Mouse (Mus musculus): ENCODE measurements at regions not wholly inside any gene's neighbourhood (a gene's known extent, or its start where the extent isn't known, plus 50 kb on each side); places are given as distances from the start of the nearest gene placed in this dataset.

DNA sequence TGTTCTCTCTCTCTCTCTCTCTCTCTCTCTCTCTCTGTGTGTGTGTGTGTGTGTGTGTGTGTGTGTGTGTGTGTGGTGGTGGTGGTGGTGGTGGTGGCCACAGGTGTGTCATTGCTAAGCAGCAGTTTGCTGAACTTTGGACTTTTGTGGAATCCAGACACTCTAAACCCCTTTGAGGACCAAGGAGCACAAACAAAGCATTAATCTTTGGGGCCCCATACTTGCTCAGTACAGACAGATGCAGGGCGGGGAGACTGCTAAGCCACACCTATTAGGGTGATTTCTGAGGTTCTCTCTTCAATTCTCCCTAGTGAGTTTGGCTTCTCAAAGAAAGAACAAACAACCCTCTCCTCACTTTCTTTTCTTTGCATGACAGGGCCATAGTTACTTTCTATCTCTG, 158.1 kb upstream of the Ctnnb1 start:
- no peak for TF ChIP-seq POLR2A (IDR thresholded peaks at IDR 0.05; ENCODE audit: control insufficient read depth in 1 of 2, insufficient read depth in 1 of 2, low read depth in 1 of 2, low read length in 2 of 2, poor library complexity in 1 of 2)
- TF ChIP-seq ZMIZ1 (IDR thresholded peaks at IDR 0.05; ENCODE audit: low read depth, low read length), result no peak
- TF ChIP-seq CTCF (IDR thresholded peaks at IDR 0.05 in 2 of 3, conservative IDR thresholded peaks at IDR 0.05 in 1 of 3; ENCODE audit: control insufficient read depth in 1 of 3, insufficient read depth in 1 of 3, low read depth in 2 of 3, low read length in 3 of 3, poor library complexity in 1 of 3, severe bottlenecking in 1 of 3), result no peak
- TF ChIP-seq ZKSCAN1 (IDR thresholded peaks at IDR 0.05; ENCODE audit: low read depth, low read length), result no peak
- no peak for TF ChIP-seq GATA1 (IDR thresholded peaks at IDR 0.05; ENCODE audit: low read depth, low read length)
- no peak for TF ChIP-seq SMC3 (IDR thresholded peaks at IDR 0.05; ENCODE audit: low read depth, low read length)
- TF ChIP-seq MAX (IDR thresholded peaks at IDR 0.05; ENCODE audit: low read length), result no peak
- no peak for TF ChIP-seq EP300 (IDR thresholded peaks at IDR 0.05; ENCODE audit: low read depth in 1 of 2, low read length in 2 of 2)
- no peak for TF ChIP-seq TAL1 (IDR thresholded peaks at IDR 0.05; ENCODE audit: low read length)
- TF ChIP-seq NELFE (IDR thresholded peaks at IDR 0.05; ENCODE audit: low read depth, low read length), result no peak
- TF ChIP-seq JUND (IDR thresholded peaks at IDR 0.05; ENCODE audit: low read depth, low read length), result no peak
